Mouse (Mus musculus): Measurements from ENCODE around the gene Lgalsl. TPM values are rescaled to one million over a fixed set of nuclear protein-coding genes. Genes with fewer than 3 reads are reported as not detected.
A peak's percentile ranks its signal among the peaks of the same experiment; 100 is the strongest.

Lgalsl gene
- 10 to 100 TPM; 25.3 to 32.2 (median 29.7) TPM for total RNA-seq (2022)

- peak; percentile 59 for DNase-seq (ENCODE audit: low spot score)
These were observed at the start of gene Lgalsl for GRCm38 (mm10) chr11:20830686-20831505. TSS of gene Lgalsl (minus strand) at chr11:20831056.

- no peak for DNase-seq (ENCODE audit: low spot score)
These were observed 47.8 kb upstream of the Lgalsl start for GRCm38 (mm10) chr11:20878644-20879043.

GRCm38 (mm10) chr11:20877578-20878096 is 46.8 kb upstream of the Lgalsl start:
- no peak for DNase-seq (ENCODE audit: low spot score)

- DNase-seq (ENCODE audit: low spot score): no peak
These were observed 42.5 kb upstream of the Lgalsl start for GRCm38 (mm10) chr11:20873386-20873785.

- peak; percentile 60 for DNase-seq (ENCODE audit: low spot score)
These were observed 42.1 kb upstream of the Lgalsl start for GRCm38 (mm10) chr11:20872911-20873310.

- peak; percentile 48 for DNase-seq (ENCODE audit: low spot score)
These were observed 41.6 kb upstream of the Lgalsl start for GRCm38 (mm10) chr11:20872444-20872843.

GRCm38 (mm10) chr11:20869927-20870326 is 39.1 kb upstream of the Lgalsl start:
- no peak for DNase-seq (ENCODE audit: low spot score)

GRCm38 (mm10) chr11:20865450-20865849 is 34.6 kb upstream of the Lgalsl start:
- no peak for DNase-seq (ENCODE audit: low spot score)

GRCm38 (mm10) chr11:20864647-20865046 is 33.8 kb upstream of the Lgalsl start:
- no peak for DNase-seq (ENCODE audit: low spot score)

GRCm38 (mm10) chr11:20862101-20862500 is 31.2 kb upstream of the Lgalsl start:
- DNase-seq (ENCODE audit: low spot score): no peak

- DNase-seq (ENCODE audit: low spot score): no peak
These were observed 29.5 kb upstream of the Lgalsl start for GRCm38 (mm10) chr11:20860351-20860750.

GRCm38 (mm10) chr11:20859858-20860257 is 29.0 kb upstream of the Lgalsl start:
- DNase-seq (ENCODE audit: low spot score): no peak

- DNase-seq (ENCODE audit: low spot score): peak; percentile 95
These were observed 28.2 kb upstream of the Lgalsl start for GRCm38 (mm10) chr11:20858921-20859668.

- DNase-seq (ENCODE audit: low spot score): no peak
These were observed 27.1 kb upstream of the Lgalsl start for GRCm38 (mm10) chr11:20857921-20858320.

- no peak for DNase-seq (ENCODE audit: low spot score)
These were observed 23.3 kb upstream of the Lgalsl start for GRCm38 (mm10) chr11:20854032-20854741.

- no peak for DNase-seq (ENCODE audit: low spot score)
These were observed 19.3 kb upstream of the Lgalsl start for GRCm38 (mm10) chr11:20850196-20850595.

GRCm38 (mm10) chr11:20849403-20849802 is 18.5 kb upstream of the Lgalsl start:
- no peak for DNase-seq (ENCODE audit: low spot score)

GRCm38 (mm10) chr11:20837366-20837765 is 6.5 kb upstream of the Lgalsl start:
- no peak for DNase-seq (ENCODE audit: low spot score)

- no peak for DNase-seq (ENCODE audit: low spot score)
These were observed 813 bp upstream of the Lgalsl start for GRCm38 (mm10) chr11:20831600-20832137.

GRCm38 (mm10) chr11:20829993-20830685 is 717 bp downstream of the Lgalsl start:
- no peak for DNase-seq (ENCODE audit: low spot score)
